Mouse (Mus musculus): Measurements from ENCODE around the gene Astl. TPM values are rescaled to one million over a fixed set of nuclear protein-coding genes. Genes with fewer than 3 reads are reported as not detected.

Gene Astl
- polyA plus RNA-seq, 1 experiment from 2014 or later, result not detected

GRCm38 (mm10) chr2:127316431-127316830 lies 22.0 kb upstream of the Astl start:
- WGBS, result 76% methylated on average over 5 of the region's 5 CpGs
- Histone ChIP-seq H3K4me2 (no peak overlapping the region), H3K9me3 (ENCODE audit: control insufficient read depth, low read length) (no peaks in the 10 kb centered on the region), H3K36me3 (ENCODE audit: control insufficient read depth, insufficient read depth, low read length) (no peaks in the 10 kb centered on the region), H3K27me3 (replicated peaks; ENCODE audit: control insufficient read depth, insufficient read depth, low read length) (no peaks in the 10 kb centered on the region), H3K9ac (ENCODE audit: low read depth, low read length) (no peak overlapping the region), H3K4me1 (replicated peaks; ENCODE audit: control insufficient read depth, insufficient read depth, low read length) (peaks cover 4% of the 10 kb centered on the region), H3K4me3 (ENCODE audit: low read depth, low read length) (no peak overlapping the region), H3K27ac (ENCODE audit: low read depth, low read length) (no peak overlapping the region)
- ATAC-seq (replicated peaks; ENCODE audit: low FRiP score) (no peak), DNase-seq (ENCODE audit: low spot score) (no peak)

- ATAC-seq (replicated peaks; ENCODE audit: low FRiP score), result no peak
- DNase-seq (ENCODE audit: low spot score), result no peak
- Histone ChIP-seq H3K27me3 (replicated peaks; ENCODE audit: control insufficient read depth, insufficient read depth, low read length) (no peaks in the 10 kb centered on the region), H3K4me2 (no peak overlapping the region), H3K4me3 (ENCODE audit: low read depth, low read length) (no peak overlapping the region), H3K4me1 (replicated peaks; ENCODE audit: control insufficient read depth, insufficient read depth, low read length) (peaks cover 4% of the 10 kb centered on the region), H3K27ac (ENCODE audit: low read depth, low read length) (no peak overlapping the region), H3K9me3 (ENCODE audit: control insufficient read depth, low read length) (no peaks in the 10 kb centered on the region), H3K36me3 (ENCODE audit: control insufficient read depth, insufficient read depth, low read length) (no peaks in the 10 kb centered on the region), H3K9ac (ENCODE audit: low read depth, low read length) (no peak overlapping the region)
- WGBS, result 69% methylated on average over 4 of the region's 4 CpGs
Observed at GRCm38 (mm10) chr2:127318136-127318535, 20.3 kb upstream of the Astl start.

- DNase-seq (ENCODE audit: low spot score), result no peak
- ATAC-seq (replicated peaks; ENCODE audit: low FRiP score), result no peak
Observed at GRCm38 (mm10) chr2:127319071-127319470, 19.4 kb upstream of the Astl start.

GRCm38 (mm10) chr2:127322671-127323285 lies 15.7 kb upstream of the Astl start:
- ATAC-seq (replicated peaks; ENCODE audit: low FRiP score), result no peak
- DNase-seq (ENCODE audit: low spot score), result peak; percentile 27
- Histone ChIP-seq H3K27ac (ENCODE audit: low read depth, low read length) (no peak overlapping the region), H3K4me1 (replicated peaks; ENCODE audit: control insufficient read depth, insufficient read depth, low read length) (no peaks in the 10 kb centered on the region), H3K4me2 (no peak overlapping the region), H3K9me3 (ENCODE audit: control insufficient read depth, low read length) (no peaks in the 10 kb centered on the region), H3K9ac (ENCODE audit: low read depth, low read length) (no peak overlapping the region), H3K36me3 (ENCODE audit: control insufficient read depth, insufficient read depth, low read length) (no peaks in the 10 kb centered on the region), H3K27me3 (replicated peaks; ENCODE audit: control insufficient read depth, insufficient read depth, low read length) (no peaks in the 10 kb centered on the region), H3K4me3 (ENCODE audit: low read depth, low read length) (no peak overlapping the region)
- WGBS, result 64% methylated on average over 6 of the region's 6 CpGs

More at GRCm38 (mm10) chr2:127319071-127319470, 19.4 kb upstream of the Astl start:
- H3K27me3 ChIP-seq (replicated peaks; ENCODE audit: control insufficient read depth, insufficient read depth, low read length), result no peaks in the 10 kb centered on the region
- H3K9me3 ChIP-seq (ENCODE audit: control insufficient read depth, low read length), result no peaks in the 10 kb centered on the region
- H3K4me1 ChIP-seq (replicated peaks; ENCODE audit: control insufficient read depth, insufficient read depth, low read length), result peaks cover 4% of the 10 kb centered on the region
- no peak overlapping the region for H3K4me3 ChIP-seq (ENCODE audit: low read depth, low read length)
- H3K4me2 ChIP-seq, result no peak overlapping the region
- H3K27ac ChIP-seq (ENCODE audit: low read depth, low read length), result no peak overlapping the region
- no peak overlapping the region for H3K9ac ChIP-seq (ENCODE audit: low read depth, low read length)
- no peaks in the 10 kb centered on the region for H3K36me3 ChIP-seq (ENCODE audit: control insufficient read depth, insufficient read depth, low read length)
- WGBS, result 46% methylated on average over 4 of the region's 4 CpGs

- Histone ChIP-seq H3K4me3 (ENCODE audit: low read depth, low read length) (no peak overlapping the region), H3K27me3 (replicated peaks; ENCODE audit: control insufficient read depth, insufficient read depth, low read length) (no peaks in the 10 kb centered on the region), H3K9ac (ENCODE audit: low read depth, low read length) (no peak overlapping the region), H3K27ac (ENCODE audit: low read depth, low read length) (no peak overlapping the region), H3K36me3 (ENCODE audit: control insufficient read depth, insufficient read depth, low read length) (no peaks in the 10 kb centered on the region), H3K4me2 (no peak overlapping the region), H3K4me1 (replicated peaks; ENCODE audit: control insufficient read depth, insufficient read depth, low read length) (peaks cover 6% of the 10 kb centered on the region), H3K9me3 (ENCODE audit: control insufficient read depth, low read length) (no peaks in the 10 kb centered on the region)
- ATAC-seq (replicated peaks; ENCODE audit: low FRiP score) (no peak), DNase-seq (ENCODE audit: low spot score) (peak; percentile 27)
- WGBS, result 68% methylated on average over 1 of the region's 1 CpGs
Observed at GRCm38 (mm10) chr2:127323667-127324066, 14.8 kb upstream of the Astl start.

- Histone ChIP-seq H3K4me1 (replicated peaks; ENCODE audit: control insufficient read depth, insufficient read depth, low read length) (peaks cover 13% of the 10 kb centered on the region), H3K4me3 (ENCODE audit: low read depth, low read length) (no peak overlapping the region), H3K36me3 (ENCODE audit: control insufficient read depth, insufficient read depth, low read length) (no peaks in the 10 kb centered on the region), H3K9me3 (ENCODE audit: control insufficient read depth, low read length) (no peaks in the 10 kb centered on the region), H3K4me2 (no peak overlapping the region), H3K27me3 (replicated peaks; ENCODE audit: control insufficient read depth, insufficient read depth, low read length) (no peaks in the 10 kb centered on the region), H3K27ac (ENCODE audit: low read depth, low read length) (no peak overlapping the region), H3K9ac (ENCODE audit: low read depth, low read length) (no peak overlapping the region)
- no peak for ATAC-seq (replicated peaks; ENCODE audit: low FRiP score)
- WGBS, result 50% methylated on average over 7 of the region's 7 CpGs
- DNase-seq (ENCODE audit: low spot score), result peak; percentile 30
Observed at GRCm38 (mm10) chr2:127324456-127324855, 14.0 kb upstream of the Astl start.

GRCm38 (mm10) chr2:127328090-127328851 lies 10.2 kb upstream of the Astl start:
- Histone ChIP-seq H3K4me2 (peak overlapping the region; percentile 5; the same call in 1 of the 2 replicates), H3K9me3 (ENCODE audit: control insufficient read depth, low read length) (no peaks in the 10 kb centered on the region), H3K36me3 (ENCODE audit: control insufficient read depth, insufficient read depth, low read length) (no peaks in the 10 kb centered on the region), H3K9ac (ENCODE audit: low read depth, low read length) (no peak overlapping the region), H3K4me1 (replicated peaks; ENCODE audit: control insufficient read depth, insufficient read depth, low read length) (peaks cover 15% of the 10 kb centered on the region), H3K4me3 (ENCODE audit: low read depth, low read length) (no peak overlapping the region), H3K27ac (ENCODE audit: low read depth, low read length) (no peak overlapping the region), H3K27me3 (replicated peaks; ENCODE audit: control insufficient read depth, insufficient read depth, low read length) (no peaks in the 10 kb centered on the region; the same call in 1 of the 2 replicates)
- 39% methylated on average over 12 of the region's 12 CpGs for WGBS
- no peak for DNase-seq (ENCODE audit: low spot score)
- ATAC-seq (replicated peaks; ENCODE audit: low FRiP score), result peak; percentile 70

GRCm38 (mm10) chr2:127332807-127333570 lies 5.5 kb upstream of the Astl start:
- no peak for ATAC-seq (replicated peaks; ENCODE audit: low FRiP score)
- H3K4me2 ChIP-seq, result no peak overlapping the region
- H3K9me3 ChIP-seq (ENCODE audit: control insufficient read depth, low read length), result no peaks in the 10 kb centered on the region
- H3K4me3 ChIP-seq (ENCODE audit: low read depth, low read length), result no peak overlapping the region
- DNase-seq (ENCODE audit: low spot score), result peak; percentile 30
- peaks cover 45% of the 10 kb centered on the region for H3K4me1 ChIP-seq (replicated peaks; ENCODE audit: control insufficient read depth, insufficient read depth, low read length)
- no peak overlapping the region for H3K27ac ChIP-seq (ENCODE audit: low read depth, low read length)
- 67% methylated on average over 14 of the region's 14 CpGs for WGBS
- H3K36me3 ChIP-seq (ENCODE audit: control insufficient read depth, insufficient read depth, low read length), result no peaks in the 10 kb centered on the region
- peaks cover 5% of the 10 kb centered on the region for H3K27me3 ChIP-seq (replicated peaks; ENCODE audit: control insufficient read depth, insufficient read depth, low read length)
- H3K9ac ChIP-seq (ENCODE audit: low read depth, low read length), result no peak overlapping the region
